Mouse (Mus musculus) B cell, adult 62 days (primary cell): ENCODE measurements around the gene Piezo1. TPM values are rescaled to one million over a fixed set of nuclear protein-coding genes. Genes with fewer than 3 reads are reported as not detected.

ENCODE experiments used
- total RNA-seq: library from RNA; stranded (reverse); gene quantifications from 4 replicates; pipeline ENCODE4 v1.2.4, GENCODE M21; 2023

Piezo1 gene
- total RNA-seq = 50.5 to 59.6 TPM (median 55.8 TPM) in 4 replicates

GRCm38 (mm10) chr8:122551265-122552051 lies at the start of gene Piezo1:
Gene Piezo1 (minus strand): TSS chr8:122551329.

GRCm38 (mm10) chr8:122576648-122577022 lies 25.5 kb upstream of the Piezo1 start, which contains the start of gene Aprt:
Gene Aprt (minus strand): TSS chr8:122576909.

GRCm38 (mm10) chr8:122567361-122568108 lies 16.4 kb upstream of the Piezo1 start, which contains the start of gene Cdt1:
Gene Cdt1 (plus strand): TSS chr8:122568015.

GRCm38 (mm10) chr8:122475580-122476320 lies 75.4 kb downstream of the Piezo1 start, which contains the start of the genes Rnf166 and Ctu2:
Gene Rnf166 (minus strand): TSS chr8:122476064.
Gene Ctu2 (plus strand): TSS chr8:122476143.

GRCm38 (mm10) chr8:122460524-122461472 lies 90.3 kb downstream of the Piezo1 start, which contains the start of gene Snai3:
Gene Snai3 (minus strand): TSS chr8:122460733.

GRCm38 (mm10) chr8:122443262-122444006 lies 107.7 kb downstream of the Piezo1 start, which contains the start of gene Mvd:
Gene Mvd (minus strand): TSS chr8:122443422.

GRCm38 (mm10) chr8:122432443-122433268 lies 118.5 kb downstream of the Piezo1 start, which contains the start of gene Cyba:
Gene Cyba (minus strand): TSS chr8:122432930.

Other genes starting within 250 kb of the Piezo1 start
- not detected in 4 replicates for gene Trhr2, start 190.6 kb downstream of the Piezo1 start, total RNA-seq
- 104 to 112 TPM (median 110 TPM) in 4 replicates for gene Zc3h18, start 174.7 kb downstream of the Piezo1 start, total RNA-seq
- 1.2 to 2.1 TPM (median 1.9 TPM) in 3 of 4 replicates, not detected in the other for gene Il17c, start 129.3 kb downstream of the Piezo1 start, total RNA-seq
- 304 to 323 TPM (median 311 TPM) in 4 replicates for gene Cyba, start 118.4 kb downstream of the Piezo1 start, total RNA-seq
- gene Mvd, start 107.9 kb downstream of the Piezo1 start, total RNA-seq = 5.4 to 7.5 TPM (median 6.5 TPM) in 4 replicates
- 3.0 to 5.5 TPM (median 3.5 TPM) in 4 replicates for gene Snai3, start 90.6 kb downstream of the Piezo1 start, total RNA-seq
- 34.1 to 39.4 TPM (median 36.4 TPM) in 4 replicates for gene Rnf166, start 75.3 kb downstream of the Piezo1 start, total RNA-seq
- 60.9 to 70.8 TPM (median 67.0 TPM) in 4 replicates for gene Ctu2, start 75.2 kb downstream of the Piezo1 start, total RNA-seq
- 161 to 179 TPM (median 171 TPM) in 4 replicates for gene Cdt1, start 16.7 kb upstream of the Piezo1 start, total RNA-seq
- 69.4 to 88.1 TPM (median 84.2 TPM) in 4 replicates for gene Aprt, start 25.6 kb upstream of the Piezo1 start, total RNA-seq
- gene Galns, start 60.1 kb upstream of the Piezo1 start, total RNA-seq = 25.2 to 31.3 TPM (median 29.0 TPM) in 4 replicates
- 48.6 to 53.8 TPM (median 53.0 TPM) in 4 replicates for gene Trappc2l, start 60.3 kb upstream of the Piezo1 start, total RNA-seq
- 0.51 to 0.89 TPM in 2 of 4 replicates, not detected in the others for gene Pabpn1l, start 71.4 kb upstream of the Piezo1 start, total RNA-seq
- gene Cbfa2t3, start 147.8 kb upstream of the Piezo1 start, total RNA-seq = 56.0 to 76.0 TPM (median 63.1 TPM) in 4 replicates
- 16.9 to 18.9 TPM (median 17.8 TPM) in 4 replicates for gene Acsf3, start 224.2 kb upstream of the Piezo1 start, total RNA-seq